Mouse (Mus musculus): Measurements from ENCODE around the gene S1pr3. TPM values are rescaled to one million over a fixed set of nuclear protein-coding genes. Genes with fewer than 3 reads are reported as not detected.

The S1pr3 gene
- 1 to 10 TPM; 4.1 to 4.5 TPM for total RNA-seq (2021)
- long read RNA-seq, experiment 1, full-length matches to known transcripts: 1 of 5 reads
- long read RNA-seq, experiment 1, partial matches to known transcripts: 0 of 5 reads
- long read RNA-seq, experiment 1, other reads (novel, unspliced or antisense): 4 of 5 reads
- long read RNA-seq, experiment 2, full-length matches to known transcripts: 2 of 9 reads
- long read RNA-seq, experiment 2, partial matches to known transcripts: 0 of 9 reads
- long read RNA-seq, experiment 2, other reads (novel, unspliced or antisense): 7 of 9 reads

- intact Hi-C loops (cut with DNase I): loop anchor here (5.0 kb wide), 1 partner anchor 91 kb away; no protein-coding TSS in a partner anchor
- DNase-seq: peak; percentile 55 to 56
Measured at GRCm38 (mm10) chr13:51408519-51409001, at the start of gene S1pr3. S1pr3 (plus strand) TSS chr13:51408639.

GRCm38 (mm10) chr13:51360441-51360962 lies 47.9 kb upstream of the S1pr3 start:
- DNase-seq: no peak
- intact Hi-C loops (cut with DNase I): no loop called here

GRCm38 (mm10) chr13:51363390-51363789 lies 45.0 kb upstream of the S1pr3 start:
- no peak for DNase-seq
- intact Hi-C loops (cut with DNase I): no loop called here

- intact Hi-C loops (cut with DNase I): no loop called here
- DNase-seq: no peak
Measured at GRCm38 (mm10) chr13:51363985-51364384, 44.5 kb upstream of the S1pr3 start.

- intact Hi-C loops (cut with DNase I): no loop called here
- no peak for DNase-seq
Measured at GRCm38 (mm10) chr13:51365191-51365590, 43.2 kb upstream of the S1pr3 start.

GRCm38 (mm10) chr13:51368346-51368745 lies 40.1 kb upstream of the S1pr3 start:
- intact Hi-C loops (cut with DNase I): no loop called here
- DNase-seq: no peak

GRCm38 (mm10) chr13:51369354-51369753 lies 39.1 kb upstream of the S1pr3 start:
- no peak for DNase-seq
- intact Hi-C loops (cut with DNase I): no loop called here

- DNase-seq: no peak
- intact Hi-C loops (cut with DNase I): no loop called here
Measured at GRCm38 (mm10) chr13:51373086-51373485, 35.4 kb upstream of the S1pr3 start.

GRCm38 (mm10) chr13:51374026-51374807 lies 34.2 kb upstream of the S1pr3 start:
- DNase-seq: peak; percentile 30 to 63
- intact Hi-C loops (cut with DNase I): no loop called here

- DNase-seq: no peak
Measured at GRCm38 (mm10) chr13:51378126-51378525, 30.3 kb upstream of the S1pr3 start.

GRCm38 (mm10) chr13:51379596-51379995 lies 28.8 kb upstream of the S1pr3 start:
- DNase-seq: no peak
- intact Hi-C loops (cut with DNase I): no loop called here

More at GRCm38 (mm10) chr13:51378126-51378525, 30.3 kb upstream of the S1pr3 start:
- intact Hi-C loops (cut with DNase I): no loop called here

GRCm38 (mm10) chr13:51381498-51381897 lies 26.9 kb upstream of the S1pr3 start:
- DNase-seq: no peak
- intact Hi-C loops (cut with DNase I): no loop called here

GRCm38 (mm10) chr13:51384899-51385298 lies 23.5 kb upstream of the S1pr3 start:
- no peak for DNase-seq
- intact Hi-C loops (cut with DNase I): no loop called here

GRCm38 (mm10) chr13:51387908-51388307 lies 20.5 kb upstream of the S1pr3 start:
- DNase-seq: no peak
- intact Hi-C loops (cut with DNase I): no loop called here

- DNase-seq: no peak
- intact Hi-C loops (cut with DNase I): no loop called here
Measured at GRCm38 (mm10) chr13:51390398-51390797, 18.0 kb upstream of the S1pr3 start.

GRCm38 (mm10) chr13:51391359-51391916 lies 17.0 kb upstream of the S1pr3 start:
- no peak for DNase-seq
- intact Hi-C loops (cut with DNase I): no loop called here

GRCm38 (mm10) chr13:51392256-51392655 lies 16.2 kb upstream of the S1pr3 start:
- intact Hi-C loops (cut with DNase I): no loop called here
- DNase-seq: no peak

- intact Hi-C loops (cut with DNase I): no loop called here
- DNase-seq: no peak
Measured at GRCm38 (mm10) chr13:51397861-51398260, 10.6 kb upstream of the S1pr3 start.

- no peak for DNase-seq
- intact Hi-C loops (cut with DNase I): no loop called here
Measured at GRCm38 (mm10) chr13:51399562-51399961, 8.9 kb upstream of the S1pr3 start.

- intact Hi-C loops (cut with DNase I): no loop called here
Measured at GRCm38 (mm10) chr13:51400186-51400719, 8.2 kb upstream of the S1pr3 start.

More at GRCm38 (mm10) chr13:51400186-51400719, 8.2 kb upstream of the S1pr3 start:
- no peak for DNase-seq
